ENCODE assay signal across 23 mouse cellular contexts in genomic region chr5:90855308-90856230, GRCm38 (mm10). TPM values are rescaled to one million over a fixed set of nuclear protein-coding genes. Genes with fewer than 3 reads are reported as not detected.
DNase-seq lines count a peak whose midpoint lies in the region; ATAC-seq lines count a peak whose summit lies in the region.
"Had no signal": no experiment of that assay in that cellular context is flagged by ENCODE, and none has a peak within 500 bp of the region (broad histone marks: within the 10 kb centered on the region; RNA-seq: fewer than 3 reads in every experiment).

No protein-coding gene starts in this region.

- no peaks in the 10 kb centered on the region for H3K27me3 ChIP-seq in kidney, embryonic 15.5 days
- no peaks in the 10 kb centered on the region for H3K27me3 ChIP-seq in lung, embryonic 16.5 days (ENCODE audit: control insufficient read depth, insufficient read depth, low read depth, low read length)
- H3K27me3 ChIP-seq in embryonic facial prominence, embryonic 10.5 days (replicated peaks; ENCODE audit: low read depth, poor library complexity, severe bottlenecking), result no peaks in the 10 kb centered on the region
- H3K27me3 ChIP-seq: heart, embryonic 15.5 days; hindbrain, embryonic 13.5 days; midbrain, embryonic 12.5 days had no signal

- peak; percentile 97 for ATAC-seq in kidney, embryonic 15.5 days (replicated peaks; ENCODE audit: low FRiP score)
- ATAC-seq in lung, embryonic 16.5 days (ENCODE audit: low read depth), result peak; percentile 78
- ATAC-seq: activated CD4-positive, CD25-positive, alpha-beta regulatory T cell, adult 4 months; forebrain, postnatal 0 days had no signal

- H3K4me1 ChIP-seq in kidney, embryonic 15.5 days, result 0 out of 2 replicates have a peak, but pooled peaks cover 6% of the 10 kb centered on the region
- 0 out of 2 replicates have a peak, but pooled peaks cover 3% of the 10 kb centered on the region for H3K4me1 ChIP-seq in lung, embryonic 16.5 days (replicated peaks; ENCODE audit: control insufficient read depth, insufficient read depth, low read length)
- H3K4me1 ChIP-seq in embryonic facial prominence, embryonic 10.5 days, result no peaks in the 10 kb centered on the region
- H3K4me1 ChIP-seq: hindbrain, embryonic 13.5 days; midbrain, embryonic 12.5 days had no signal

- WGBS in kidney, embryonic 15.5 days, result 29% methylated on average over 7 of the region's 7 CpGs
- WGBS in lung, embryonic 16.5 days, result 55% methylated on average over 7 of the region's 7 CpGs
- 82% methylated on average over 7 of the region's 7 CpGs for WGBS in embryonic facial prominence, embryonic 10.5 days

- no peak for DNase-seq in kidney, postnatal 25 days
- no peak for DNase-seq in lung, postnatal 36 days
- peak; percentile 54 for DNase-seq in fibroblast of lung, adult 2 months (ENCODE audit: low read depth)
- no peak for DNase-seq in spleen, adult 12 weeks (ENCODE audit: low spot score)
- no peak for DNase-seq in embryonic facial prominence, embryonic 10.5 days (ENCODE audit: low spot score)
- DNase-seq: adrenal gland, postnatal 10 days; B cell, adult 2 months; cerebellum, adult 2 months; cerebellum, postnatal 36 days; forebrain, postnatal 0 days; gastrocnemius, postnatal 36 days; heart, postnatal 36 days; kidney, adult 11 months; layer of hippocampus, adult 9-11 months had no signal

- H3K4me2 ChIP-seq in kidney, embryonic 15.5 days, result no peak overlapping the region
- H3K4me2 ChIP-seq in lung, embryonic 16.5 days (ENCODE audit: low read depth, low read length), result no peak overlapping the region
- H3K4me2 ChIP-seq: heart, embryonic 15.5 days; hindbrain, embryonic 13.5 days; midbrain, embryonic 12.5 days had no signal

- H3K36me3 ChIP-seq in kidney, embryonic 15.5 days, result no peaks in the 10 kb centered on the region
- no peaks in the 10 kb centered on the region for H3K36me3 ChIP-seq in lung, embryonic 16.5 days (ENCODE audit: control insufficient read depth, insufficient read depth, low read length)
- no peaks in the 10 kb centered on the region for H3K36me3 ChIP-seq in embryonic facial prominence, embryonic 10.5 days (replicated peaks)
- H3K36me3 ChIP-seq: heart, embryonic 15.5 days; hindbrain, embryonic 13.5 days; midbrain, embryonic 12.5 days had no signal

- H3K9ac ChIP-seq in kidney, embryonic 15.5 days, result no peak overlapping the region
- no peak overlapping the region for H3K9ac ChIP-seq in lung, embryonic 16.5 days (ENCODE audit: low read length)
- H3K9ac ChIP-seq: forebrain, postnatal 0 days; heart, embryonic 15.5 days; hindbrain, embryonic 13.5 days; midbrain, embryonic 12.5 days had no signal

- no peak overlapping the region for H3K4me3 ChIP-seq in kidney, embryonic 15.5 days (replicated peaks)
- H3K4me3 ChIP-seq in lung, embryonic 16.5 days (ENCODE audit: low read length), result no peak overlapping the region
- H3K4me3 ChIP-seq in embryonic facial prominence, embryonic 10.5 days, result no peak overlapping the region
- H3K4me3 ChIP-seq: heart, embryonic 15.5 days; hindbrain, embryonic 13.5 days; midbrain, embryonic 12.5 days had no signal

- no peaks in the 10 kb centered on the region for H3K9me3 ChIP-seq in kidney, embryonic 15.5 days (replicated peaks)
- no peaks in the 10 kb centered on the region for H3K9me3 ChIP-seq in lung, embryonic 16.5 days (ENCODE audit: control insufficient read depth, low read length)
- H3K9me3 ChIP-seq in embryonic facial prominence, embryonic 10.5 days, result no peaks in the 10 kb centered on the region
- H3K9me3 ChIP-seq: heart, embryonic 15.5 days; hindbrain, embryonic 13.5 days; midbrain, embryonic 12.5 days had no signal

- H3K27ac ChIP-seq in kidney, embryonic 15.5 days, result no peak overlapping the region
- no peak overlapping the region for H3K27ac ChIP-seq in lung, embryonic 16.5 days (ENCODE audit: low read length)
- H3K27ac ChIP-seq in embryonic facial prominence, embryonic 10.5 days (replicated peaks), result no peak overlapping the region
- H3K27ac ChIP-seq: heart, embryonic 15.5 days; hindbrain, embryonic 13.5 days; midbrain, embryonic 12.5 days had no signal

RNA-seq across cellular contexts. Expression of gene Cxcl1, which starts 35.5 kb away (rescaled TPM):
- polyA plus RNA-seq in kidney, embryonic 15.5 days (2015; fragmentation: Nextera tagmentation; extraction: Ambion mirVana), result 0.65 and 0.77 TPM in 2 replicates
- polyA plus RNA-seq in lung, embryonic 16.5 days (2015; fragmentation: Nextera tagmentation; extraction: Ambion mirVana), result 0.41 and 1.0 TPM in 2 replicates
- polyA plus RNA-seq in embryonic facial prominence, embryonic 10.5 days (2016; fragmentation: Nextera tagmentation; extraction: Ambion mirVana), result 0.10 TPM in 1 of 2 replicates, not detected in the other
- polyA plus RNA-seq: activated CD4-positive, CD25-positive, alpha-beta regulatory T cell, adult 4 months; forebrain, embryonic 11.5 days; hindbrain, embryonic 13.5 days; midbrain, embryonic 12.5 days had no signal

RNA-seq across cellular contexts. Expression of gene Cxcl2, which starts 48.1 kb away (rescaled TPM):
- polyA plus RNA-seq in kidney, embryonic 15.5 days (2015; fragmentation: Nextera tagmentation; extraction: Ambion mirVana), result not detected in 2 replicates
- polyA plus RNA-seq in lung, embryonic 16.5 days (2015; fragmentation: Nextera tagmentation; extraction: Ambion mirVana), result not detected in 2 replicates
- polyA plus RNA-seq in embryonic facial prominence, embryonic 10.5 days (2016; fragmentation: Nextera tagmentation; extraction: Ambion mirVana), result not detected in 2 replicates
- polyA plus RNA-seq: activated CD4-positive, CD25-positive, alpha-beta regulatory T cell, adult 4 months; cerebellum, adult 2 months; forebrain, embryonic 11.5 days; forebrain, postnatal 0 days; heart, embryonic 15.5 days; hindbrain, embryonic 13.5 days; liver, embryonic 16.5 days; midbrain, embryonic 12.5 days; testis, adult 2 months had no signal
